Mouse (Mus musculus): ENCODE measurements at regions not wholly inside any gene's neighbourhood (a gene's known extent, or its start where the extent isn't known, plus 50 kb on each side); places are given as distances from the start of the nearest gene placed in this dataset.

- TF ChIP-seq POLR2A (IDR thresholded peaks at IDR 0.05; ENCODE audit: insufficient read depth, low read depth, low read length) (no peak), CTCF (IDR thresholded peaks at IDR 0.05; ENCODE audit: insufficient read depth, low read depth, low read length) (no peak)
Observed at GRCm38 (mm10) chr5:76067231-76067630, 72.8 kb upstream of the Srd5a3 start.
